Mouse (Mus musculus) right cerebral cortex, postnatal 14 days (tissue): Measurements from ENCODE around the gene Ptar1.
A peak's percentile ranks its signal among the peaks of the same experiment; 100 is the strongest.

Experiments
- DNase-seq: peaks from one replicate; pipeline ENCODE4 v3.0.0; 2022

The Ptar1 gene

DNA sequence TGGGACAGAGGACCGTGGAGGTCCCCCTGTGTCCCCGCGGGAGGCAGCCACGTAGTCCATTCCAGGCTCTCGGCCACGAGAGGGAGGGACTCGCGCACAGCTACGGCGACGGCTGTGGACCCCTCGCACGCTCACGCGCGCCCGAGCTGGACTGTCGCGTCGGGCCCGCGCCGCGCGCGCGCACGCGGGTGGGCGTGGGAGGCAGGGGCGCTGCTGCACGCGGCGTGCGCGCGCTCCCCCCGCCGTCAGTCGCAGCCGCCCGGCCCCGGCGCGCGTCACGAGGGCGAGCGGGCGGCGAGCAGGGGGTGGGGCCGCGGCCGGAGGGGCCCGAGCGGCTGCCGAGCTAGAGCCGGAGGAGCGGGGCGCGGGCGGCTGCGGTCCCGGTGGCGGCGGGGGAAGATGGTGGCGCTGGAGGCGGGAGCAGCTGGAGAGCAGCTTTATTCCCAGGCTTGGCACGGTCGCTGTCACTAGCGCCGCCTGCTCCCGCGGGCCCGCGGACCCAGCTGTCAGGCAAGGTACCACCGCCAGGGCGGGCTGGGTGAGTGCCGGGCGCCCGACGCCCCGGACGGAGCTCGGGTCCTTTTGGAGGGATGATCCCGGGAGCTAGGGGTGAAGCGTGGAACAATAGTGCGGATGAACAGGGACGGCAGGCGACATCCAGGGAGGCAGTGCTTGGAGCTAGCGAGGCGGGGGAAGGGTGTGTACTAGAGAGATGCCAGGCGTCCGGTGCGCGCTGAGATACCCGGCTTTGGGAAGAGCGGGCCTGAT lies 71.5 kb downstream of the Ptar1 start, which contains the start of gene Apba1:
Apba1 (plus strand) TSS at position 334 of the 768 bp plus-strand sequence.
- peak; percentile 81 for DNase-seq

- DNase-seq = no peak
Observed at GRCm38 (mm10) chr19:23759322-23759945, 72.2 kb downstream of the Ptar1 start.

DNA sequence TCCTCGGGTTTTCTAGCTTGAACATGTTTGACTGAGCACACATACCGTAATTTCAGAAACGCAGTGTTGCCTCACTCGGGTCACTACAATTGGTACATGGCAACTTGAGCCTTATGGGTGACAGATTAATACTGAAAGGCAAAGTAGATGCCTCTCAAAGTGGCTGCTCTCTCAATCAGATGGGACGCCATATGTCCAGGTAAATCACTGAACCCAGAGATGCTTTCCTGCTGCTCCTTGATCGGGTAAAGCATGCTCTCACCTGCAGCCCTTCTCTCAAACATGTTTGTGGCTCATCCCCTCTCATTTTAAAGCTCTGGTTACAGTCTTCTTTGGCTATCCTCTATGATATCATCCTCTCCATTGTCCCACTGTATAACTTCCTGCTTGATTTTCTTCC lies 76.1 kb downstream of the Ptar1 start:
- no peak for DNase-seq

GRCm38 (mm10) chr19:23764051-23764450 lies 76.8 kb downstream of the Ptar1 start:
- DNase-seq = no peak

DNA sequence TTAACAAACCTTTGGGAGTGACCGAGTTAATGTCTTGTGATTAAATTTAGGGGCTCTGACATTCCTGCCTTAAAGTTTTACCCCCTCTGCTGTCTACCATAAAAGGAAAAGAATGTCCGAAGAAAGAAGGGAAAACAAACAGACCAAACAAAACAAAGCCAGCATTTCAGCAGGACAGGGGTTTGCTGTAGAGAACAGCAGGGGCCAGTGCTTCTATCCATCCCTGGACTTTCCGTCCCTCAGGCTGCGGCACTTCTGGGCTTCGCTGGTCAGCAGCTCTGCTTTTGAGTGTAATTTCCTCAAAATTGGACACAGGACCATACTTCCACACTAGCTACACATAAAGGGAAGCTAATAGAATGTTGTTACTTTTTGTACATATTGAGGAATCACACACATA lies 81.6 kb downstream of the Ptar1 start:
- no peak for DNase-seq

GRCm38 (mm10) chr19:23770494-23771423 lies 83.5 kb downstream of the Ptar1 start:
- no peak for DNase-seq

DNA sequence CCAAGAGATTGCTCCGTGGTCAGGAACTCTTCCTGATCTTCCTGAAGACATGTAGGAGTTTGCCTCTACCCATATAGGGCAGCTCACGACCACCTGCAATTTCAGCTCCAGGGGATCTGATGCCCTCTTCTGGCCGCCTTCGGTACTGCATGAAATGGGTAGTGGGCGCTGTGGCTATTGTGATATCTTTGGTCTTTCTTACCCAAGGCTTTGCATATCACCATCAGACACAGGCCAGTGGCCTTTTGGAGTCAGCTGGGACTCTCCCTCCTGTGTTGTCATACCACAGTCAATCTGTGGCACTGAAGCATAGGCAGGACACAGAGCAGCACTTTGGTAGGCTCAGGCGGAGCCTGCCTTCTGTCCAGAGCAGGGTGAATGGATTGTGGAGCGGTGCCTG lies 84.7 kb downstream of the Ptar1 start:
- DNase-seq = no peak

- DNase-seq = no peak
Observed at GRCm38 (mm10) chr19:23775356-23775755, 88.1 kb downstream of the Ptar1 start.

GRCm38 (mm10) chr19:23779130-23779529 lies 91.9 kb downstream of the Ptar1 start:
- no peak for DNase-seq

GRCm38 (mm10) chr19:23780105-23780504 lies 92.9 kb downstream of the Ptar1 start:
- DNase-seq = no peak
